Mouse (Mus musculus): ENCODE data around the gene Nhsl2. TPM values are rescaled to one million over a fixed set of nuclear protein-coding genes. Genes with fewer than 3 reads are reported as not detected.
A peak's percentile ranks its signal among the peaks of the same experiment; 100 is the strongest.
"Not testable (repeated sequence)": the region's sequence is repeated elsewhere in the genome, so short reads cannot be mapped to it uniquely, and the experiment has no call there.

The Nhsl2 gene
- polyA plus RNA-seq, 1 experiment from 2014 or later = 12.0 TPM

- WGBS = 39% methylated on average over 5 of the region's 5 CpGs
- Histone ChIP-seq H3K36me3 (ENCODE audit: insufficient read depth, low read length) (no peaks in the 10 kb centered on the region), H3K4me3 (ENCODE audit: low read length) (no peak overlapping the region), H3K9me3 (ENCODE audit: low read length) (no peaks in the 10 kb centered on the region), H3K27me3 (ENCODE audit: insufficient read depth, low read length) (peaks cover 4% of the 10 kb centered on the region; the same call in 1 of the 2 replicates), H3K4me1 (ENCODE audit: insufficient read depth, low read length) (peaks cover 13% of the 10 kb centered on the region; the same call in 1 of the 2 replicates), H3K9ac (replicated peaks; ENCODE audit: low read length) (no peak overlapping the region), H3K4me2 (replicated peaks; ENCODE audit: low read depth, low read length) (no peak overlapping the region), H3K27ac (ENCODE audit: low read length) (peak overlapping the region; percentile 18; the same call in 1 of the 2 replicates)
- no peak for ATAC-seq (ENCODE audit: low FRiP score, low TSS enrichment)
These were observed 233.2 kb downstream of the Nhsl2 start for GRCm38 (mm10) chrX:102082340-102082739.

DNA sequence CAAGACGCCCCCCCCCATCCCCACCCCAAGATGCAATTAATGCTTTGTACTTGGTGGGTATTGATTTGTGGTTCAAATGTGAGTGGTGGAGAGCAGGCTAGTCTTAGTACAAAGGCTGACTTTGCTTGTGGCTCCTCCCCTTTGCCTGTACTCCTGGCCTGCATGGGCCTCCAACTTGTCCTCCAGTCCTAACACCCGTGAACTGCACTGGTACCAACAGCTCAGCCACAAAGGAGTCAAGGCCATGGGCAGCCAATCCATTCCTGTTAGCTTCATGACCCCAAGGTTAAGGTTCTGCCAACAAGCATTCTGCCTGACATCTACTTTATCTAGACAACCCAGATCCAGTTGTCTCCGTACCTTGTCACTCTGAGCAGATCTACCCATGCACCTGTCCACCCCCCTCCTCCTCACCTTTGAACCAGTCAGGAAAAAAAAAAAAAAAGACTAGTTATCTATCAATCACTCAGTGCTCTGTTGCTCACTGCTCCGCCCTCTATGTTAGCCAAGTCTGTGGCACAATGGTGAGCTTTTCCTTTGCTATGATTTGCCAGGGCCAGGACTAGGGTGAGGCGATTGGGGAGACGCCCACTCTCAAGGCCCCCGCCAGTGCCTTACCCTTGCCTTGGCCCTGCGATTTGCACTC, 236.7 kb downstream of the Nhsl2 start:
- Histone ChIP-seq H3K4me2 (replicated peaks; ENCODE audit: low read depth, low read length) (no peak overlapping the region), H3K4me3 (ENCODE audit: low read length) (no peak overlapping the region), H3K27ac (ENCODE audit: low read length) (no peak overlapping the region), H3K36me3 (ENCODE audit: insufficient read depth, low read length) (no peaks in the 10 kb centered on the region), H3K9ac (replicated peaks; ENCODE audit: low read length) (no peak overlapping the region), H3K9me3 (ENCODE audit: low read length) (no peaks in the 10 kb centered on the region), H3K4me1 (ENCODE audit: insufficient read depth, low read length) (peaks cover 13% of the 10 kb centered on the region; the same call in 1 of the 2 replicates), H3K27me3 (ENCODE audit: insufficient read depth, low read length) (peaks cover 4% of the 10 kb centered on the region; the same call in 1 of the 2 replicates)
- WGBS = 91% methylated on average over 8 of the region's 8 CpGs
- ATAC-seq (ENCODE audit: low FRiP score, low TSS enrichment) = peak; percentile 23; the same call in 1 of the 2 replicates

DNA sequence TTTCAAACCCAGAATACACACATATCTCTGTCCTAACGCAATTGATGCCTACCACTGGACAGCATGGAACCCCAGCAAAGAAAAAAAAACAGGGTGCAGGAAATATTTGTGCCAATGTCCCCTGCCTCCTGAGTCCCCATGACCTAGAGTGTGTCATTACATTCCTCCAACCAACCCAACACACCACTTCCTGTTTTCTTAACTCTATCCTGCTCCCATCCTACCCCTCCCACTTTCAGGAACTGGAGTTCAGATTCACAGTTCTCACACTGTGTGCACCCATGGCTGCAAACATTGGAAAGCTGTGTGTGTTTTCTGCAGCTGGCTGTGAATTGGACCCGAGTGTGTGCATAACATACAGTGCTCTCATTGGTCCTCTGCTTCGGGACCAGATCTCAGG, 241.4 kb downstream of the Nhsl2 start:
- no peak overlapping the region for H3K27ac ChIP-seq (ENCODE audit: low read length)
- 55% methylated on average over 3 of the region's 3 CpGs for WGBS
- ATAC-seq (ENCODE audit: low FRiP score, low TSS enrichment) = no peak

DNA sequence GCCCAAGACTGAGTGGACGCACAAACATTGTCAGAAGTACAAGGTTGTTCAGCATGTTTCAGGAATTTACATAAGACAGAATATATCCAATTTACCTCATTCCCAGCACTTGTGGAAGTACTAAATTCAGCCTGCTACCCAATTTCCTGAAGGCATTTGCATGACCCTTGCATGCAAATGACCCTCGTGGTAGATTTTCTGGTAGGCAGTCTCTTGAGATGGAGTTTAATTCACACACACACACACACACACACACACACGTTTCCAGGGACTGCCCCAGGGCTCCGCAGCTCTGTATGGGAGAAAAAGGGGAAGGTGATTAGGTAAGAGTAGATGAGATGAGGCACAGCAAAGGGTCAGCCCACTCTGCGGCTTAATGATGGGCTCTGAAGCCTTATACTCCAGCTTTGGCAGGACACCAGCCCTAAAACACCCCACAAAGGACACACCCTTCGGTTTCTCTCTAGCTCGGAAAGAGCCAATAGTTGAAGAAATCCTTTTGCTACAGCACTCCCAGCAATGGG, 245.3 kb downstream of the Nhsl2 start:
- no peak for ATAC-seq (ENCODE audit: low FRiP score, low TSS enrichment)
- H3K4me3 ChIP-seq (ENCODE audit: low read length) = no peak overlapping the region
- no peaks in the 10 kb centered on the region for H3K36me3 ChIP-seq (ENCODE audit: insufficient read depth, low read length)
- H3K27ac ChIP-seq (ENCODE audit: low read length) = no peak overlapping the region
- H3K9me3 ChIP-seq (ENCODE audit: low read length) = no peaks in the 10 kb centered on the region
- H3K4me2 ChIP-seq (replicated peaks; ENCODE audit: low read depth, low read length) = no peak overlapping the region
- peaks cover 6% of the 10 kb centered on the region; the same call in 1 of the 2 replicates for H3K27me3 ChIP-seq (ENCODE audit: insufficient read depth, low read length)
- no peak overlapping the region for H3K9ac ChIP-seq (replicated peaks; ENCODE audit: low read length)
- H3K4me1 ChIP-seq (ENCODE audit: insufficient read depth, low read length) = no peaks in the 10 kb centered on the region
- 69% methylated on average over 7 of the region's 7 CpGs for WGBS

More for the DNA sequence above, 241.4 kb downstream of the Nhsl2 start:
- Histone ChIP-seq H3K27me3 (ENCODE audit: insufficient read depth, low read length) (peaks cover 10% of the 10 kb centered on the region; the same call in 1 of the 2 replicates), H3K9me3 (ENCODE audit: low read length) (no peaks in the 10 kb centered on the region), H3K4me1 (ENCODE audit: insufficient read depth, low read length) (no peaks in the 10 kb centered on the region), H3K4me2 (replicated peaks; ENCODE audit: low read depth, low read length) (no peak overlapping the region), H3K9ac (replicated peaks; ENCODE audit: low read length) (no peak overlapping the region), H3K4me3 (ENCODE audit: low read length) (no peak overlapping the region), H3K36me3 (ENCODE audit: insufficient read depth, low read length) (no peaks in the 10 kb centered on the region)

DNA sequence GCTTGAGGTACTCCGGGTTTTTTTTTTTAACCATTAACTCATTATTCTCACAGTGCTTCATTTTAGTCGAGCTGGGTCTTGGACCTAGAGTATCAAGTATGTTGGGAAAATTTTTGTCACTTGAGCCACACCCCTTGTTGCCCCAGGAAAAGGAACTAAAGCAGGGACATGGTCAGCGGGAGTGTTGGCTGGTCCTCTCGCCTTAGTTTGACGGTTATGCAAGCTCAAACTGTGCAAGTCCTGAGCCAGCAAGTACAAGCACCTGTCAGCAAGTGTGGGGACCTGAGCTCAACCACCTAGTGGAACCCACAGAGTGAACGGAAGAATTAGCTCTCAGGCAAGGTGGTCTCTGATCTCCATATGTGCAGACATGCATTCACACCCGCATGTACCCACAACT, 252.7 kb downstream of the Nhsl2 start:
- no peak for ATAC-seq (ENCODE audit: low FRiP score, low TSS enrichment)

DNA sequence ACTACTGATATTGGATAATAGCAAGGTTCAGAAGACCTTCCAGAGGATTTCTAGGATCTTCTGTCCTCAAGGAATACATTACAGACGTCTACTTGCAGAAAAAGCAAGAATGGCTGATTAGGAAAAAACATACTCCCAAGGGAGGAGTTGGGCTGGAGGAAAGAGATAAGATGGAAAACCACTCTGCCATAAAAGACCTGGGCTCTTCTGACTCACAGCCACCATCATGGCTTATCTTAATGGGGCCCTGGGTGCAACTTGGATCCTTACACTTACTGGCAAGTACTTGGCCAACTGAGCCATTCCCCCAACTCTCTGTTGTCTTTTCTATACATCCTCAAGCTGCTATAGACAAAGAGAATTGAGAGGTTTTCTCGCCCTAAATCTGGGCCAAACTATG, 254.6 kb downstream of the Nhsl2 start:
- H3K4me2 ChIP-seq (replicated peaks; ENCODE audit: low read depth, low read length); H3K27ac ChIP-seq (ENCODE audit: low read length); H3K4me3 ChIP-seq (ENCODE audit: low read length); H3K27me3 ChIP-seq (ENCODE audit: insufficient read depth, low read length); H3K9ac ChIP-seq (replicated peaks; ENCODE audit: low read length); ATAC-seq (ENCODE audit: low FRiP score, low TSS enrichment); H3K9me3 ChIP-seq (ENCODE audit: low read length); H3K36me3 ChIP-seq (ENCODE audit: insufficient read depth, low read length); H3K4me1 ChIP-seq (ENCODE audit: insufficient read depth, low read length): not testable (repeated sequence)
- 67% methylated on average over 2 of the region's 2 CpGs for WGBS

More for the DNA sequence above, 252.7 kb downstream of the Nhsl2 start:
- WGBS = 61% methylated on average over 7 of the region's 7 CpGs
- H3K9ac ChIP-seq (replicated peaks; ENCODE audit: low read length) = no peak overlapping the region
- no peaks in the 10 kb centered on the region for H3K9me3 ChIP-seq (ENCODE audit: low read length)
- no peaks in the 10 kb centered on the region for H3K36me3 ChIP-seq (ENCODE audit: insufficient read depth, low read length)
- no peaks in the 10 kb centered on the region for H3K4me1 ChIP-seq (ENCODE audit: insufficient read depth, low read length)
- H3K27me3 ChIP-seq (ENCODE audit: insufficient read depth, low read length) = peaks cover 3% of the 10 kb centered on the region; the same call in 1 of the 2 replicates
- no peak overlapping the region for H3K4me2 ChIP-seq (replicated peaks; ENCODE audit: low read depth, low read length)
- H3K27ac ChIP-seq (ENCODE audit: low read length) = no peak overlapping the region
- no peak overlapping the region for H3K4me3 ChIP-seq (ENCODE audit: low read length)

DNA sequence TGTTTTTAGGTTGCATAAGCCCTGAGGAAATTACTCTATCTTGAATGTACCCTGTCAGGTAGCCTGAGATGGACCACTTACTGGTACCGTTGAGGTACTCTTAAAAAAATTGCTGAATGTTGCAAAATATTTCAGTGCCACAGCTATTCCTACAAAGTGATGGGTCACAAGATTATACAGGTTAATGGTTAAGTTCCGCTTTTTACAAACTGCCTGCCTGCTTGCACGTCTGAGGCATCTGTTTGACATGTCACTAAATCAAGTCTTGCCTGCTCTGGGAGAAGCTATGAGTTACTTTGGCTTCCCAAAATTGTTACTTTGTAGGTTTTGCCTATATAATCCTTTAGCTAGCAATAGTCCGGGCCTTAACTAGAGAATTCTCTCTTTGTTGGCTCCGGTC, 260.2 kb downstream of the Nhsl2 start:
- H3K4me2 ChIP-seq (replicated peaks; ENCODE audit: low read depth, low read length); H3K9ac ChIP-seq (replicated peaks; ENCODE audit: low read length); H3K27me3 ChIP-seq (ENCODE audit: insufficient read depth, low read length); H3K27ac ChIP-seq (ENCODE audit: low read length); ATAC-seq (ENCODE audit: low FRiP score, low TSS enrichment); H3K9me3 ChIP-seq (ENCODE audit: low read length); H3K36me3 ChIP-seq (ENCODE audit: insufficient read depth, low read length); H3K4me3 ChIP-seq (ENCODE audit: low read length); H3K4me1 ChIP-seq (ENCODE audit: insufficient read depth, low read length): not testable (repeated sequence)
- 70% methylated on average over 5 of the region's 5 CpGs for WGBS

DNA sequence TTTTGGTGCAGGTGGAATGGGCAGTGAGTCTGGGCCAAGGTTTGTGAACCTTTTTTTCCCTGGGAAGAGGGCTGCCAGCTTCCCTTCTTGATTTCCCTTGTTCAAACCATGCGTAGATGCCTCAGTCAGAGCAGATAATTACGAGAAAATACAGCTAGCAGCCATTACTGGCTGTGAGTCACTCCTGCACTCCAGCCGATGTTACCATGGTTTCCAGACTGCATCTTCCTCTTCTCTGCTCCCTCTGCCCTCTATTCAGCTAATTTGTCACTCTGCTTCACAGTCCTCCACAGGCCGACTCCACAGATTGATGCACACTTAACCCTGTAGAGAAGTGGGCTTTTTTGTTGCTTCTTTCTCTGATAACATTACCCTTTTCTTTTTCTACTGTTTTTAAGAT, 266.5 kb downstream of the Nhsl2 start:
- no peak overlapping the region for H3K27ac ChIP-seq (ENCODE audit: low read length)
- peaks cover 10% of the 10 kb centered on the region; the same call in 1 of the 2 replicates for H3K27me3 ChIP-seq (ENCODE audit: insufficient read depth, low read length)
- no peak for ATAC-seq (ENCODE audit: low FRiP score, low TSS enrichment)
- no peak overlapping the region for H3K4me3 ChIP-seq (ENCODE audit: low read length)
- no peaks in the 10 kb centered on the region for H3K9me3 ChIP-seq (ENCODE audit: low read length)
- no peaks in the 10 kb centered on the region for H3K4me1 ChIP-seq (ENCODE audit: insufficient read depth, low read length)
- no peak overlapping the region for H3K4me2 ChIP-seq (replicated peaks; ENCODE audit: low read depth, low read length)
- 57% methylated on average over 4 of the region's 4 CpGs for WGBS
- H3K36me3 ChIP-seq (ENCODE audit: insufficient read depth, low read length) = no peaks in the 10 kb centered on the region
- H3K9ac ChIP-seq (replicated peaks; ENCODE audit: low read length) = no peak overlapping the region

- peak within 1 kb of the TSS; percentile 69 for H3K9ac ChIP-seq (replicated peaks; ENCODE audit: low read length)
- peak within 1 kb of the TSS; percentile 69 for H3K4me3 ChIP-seq (ENCODE audit: low read length)
- ATAC-seq (ENCODE audit: low FRiP score, low TSS enrichment) = peak; percentile 99
- H3K27ac ChIP-seq (ENCODE audit: low read length) = peak within 1 kb of the TSS; percentile 34; the same call in 1 of the 2 replicates
- 25% methylated on average over 30 of the region's 30 CpGs for WGBS
- no peaks in the 10 kb centered on the region for H3K4me1 ChIP-seq (ENCODE audit: insufficient read depth, low read length)
- H3K9me3 ChIP-seq (ENCODE audit: low read length) = no peaks in the 10 kb centered on the region
- peaks cover 3% of the 10 kb centered on the region; the same call in 1 of the 2 replicates for H3K36me3 ChIP-seq (ENCODE audit: insufficient read depth, low read length)
- H3K27me3 ChIP-seq (ENCODE audit: insufficient read depth, low read length) = peaks cover 10% of the 10 kb centered on the region; the same call in 1 of the 2 replicates
- H3K4me2 ChIP-seq (replicated peaks; ENCODE audit: low read depth, low read length) = peak within 1 kb of the TSS; percentile 65
These were observed 270.1 kb downstream of the Nhsl2 start, which contains the start of gene Pin4 for GRCm38 (mm10) chrX:102119042-102119864. Gene Pin4 (plus strand): TSS chrX:102119447.

Data from kidney, embryonic 16.5 days (tissue).